Mouse (Mus musculus): ENCODE data around the gene Hdac7. TPM values are rescaled to one million over a fixed set of nuclear protein-coding genes. Genes with fewer than 3 reads are reported as not detected.
A peak's percentile ranks its signal among the peaks of the same experiment; 100 is the strongest.

Hdac7 gene
- total RNA-seq, 1 experiment from 2014 or later, result 60.1 TPM

GRCm38 (mm10) chr15:97743961-97744525 is 100.3 kb downstream of the Hdac7 start:
- DNase-seq, result peak; percentile 30

- DNase-seq, result no peak
Observed at GRCm38 (mm10) chr15:97743210-97743609, 101.1 kb downstream of the Hdac7 start.

Other genes with a start within 250 kb of the Hdac7 start
- gene Rpap3, start 138.7 kb downstream of the Hdac7 start, total RNA-seq (2021), result 14.6 and 19.3 TPM in 2 replicates
- 0.90 and 1.1 TPM in 2 replicates for gene Endou, start 113.2 kb downstream of the Hdac7 start, total RNA-seq (2021)
- gene Rapgef3, start 76.5 kb downstream of the Hdac7 start, total RNA-seq (2021), result 22.2 and 24.9 TPM in 2 replicates
- gene Slc48a1, start 66.0 kb downstream of the Hdac7 start, total RNA-seq (2021), result 68.8 and 76.9 TPM in 2 replicates
- gene Vdr, start 66.1 kb upstream of the Hdac7 start, total RNA-seq (2021), result 6.6 and 7.0 TPM in 2 replicates
- 39.4 and 40.9 TPM in 2 replicates for gene Tmem106c, start 119.7 kb upstream of the Hdac7 start, total RNA-seq (2021)
- gene Col2a1, start 160.2 kb upstream of the Hdac7 start, total RNA-seq (2021), result 0.23 TPM in 1 of 2 replicates, not detected in the other
- 66.1 and 72.0 TPM in 2 replicates for gene Pfkm, start 248.1 kb upstream of the Hdac7 start, total RNA-seq (2021)
- 17.6 and 21.1 TPM in 2 replicates for gene Senp1, start 249.2 kb upstream of the Hdac7 start, total RNA-seq (2021)

All from adrenal gland, postnatal 14 days (tissue).